In genomic region chr9:51032291-51032690, GRCm38 (mm10) we compare ENCODE assay signal across 24 mouse cellular contexts. TPM values are rescaled to one million over a fixed set of nuclear protein-coding genes. Genes with fewer than 3 reads are reported as not detected.
"Had no signal": no experiment of that assay in that cellular context is flagged by ENCODE, and none has a peak within 500 bp of the region (broad histone marks: within the 10 kb centered on the region; RNA-seq: fewer than 3 reads in every experiment).

No protein-coding gene starts in this region.

- H3K4me2 ChIP-seq: liver, embryonic 12.5 days; lung, embryonic 14.5 days; midbrain, embryonic 12.5 days; neural tube, embryonic 12.5 days had no signal

- H3K36me3 ChIP-seq: liver, embryonic 12.5 days; midbrain, embryonic 10.5 days; midbrain, embryonic 12.5 days; neural tube, embryonic 12.5 days had no signal

- DNase-seq: lung, adult 18-20 months; lung, embryonic 14.5 days; lung, postnatal 10 days; lung, postnatal 4 days; midbrain, embryonic 14.5 days; right cerebral cortex, postnatal 25 days; right cerebral cortex, postnatal 4 days; thymus, adult 2 months; thymus, postnatal 25 days; thymus, postnatal 4 days had no signal

- H3K9me3 ChIP-seq: liver, embryonic 12.5 days; midbrain, embryonic 10.5 days; midbrain, embryonic 12.5 days; neural tube, embryonic 12.5 days had no signal

- H3K27ac ChIP-seq: liver, embryonic 12.5 days; liver, embryonic 14.5 days; midbrain, embryonic 10.5 days; midbrain, embryonic 12.5 days; neural tube, embryonic 12.5 days had no signal

- H3K4me1 ChIP-seq: liver, embryonic 12.5 days; midbrain, embryonic 10.5 days; midbrain, embryonic 12.5 days; neural tube, embryonic 12.5 days had no signal

- ATAC-seq: liver, embryonic 12.5 days; midbrain, embryonic 16.5 days had no signal

- H3K9ac ChIP-seq: liver, embryonic 12.5 days; liver, embryonic 14.5 days; lung, embryonic 14.5 days; midbrain, embryonic 12.5 days; neural tube, embryonic 12.5 days had no signal

- H3K4me3 ChIP-seq: liver, embryonic 12.5 days; midbrain, embryonic 10.5 days; midbrain, embryonic 12.5 days; neural tube, embryonic 12.5 days had no signal

- H3K27me3 ChIP-seq: liver, embryonic 12.5 days; midbrain, embryonic 12.5 days; neural tube, embryonic 12.5 days had no signal

RNA-seq across cellular contexts. Expression of gene Btg4, which starts 28.4 kb away (rescaled TPM):
- total RNA-seq: megakaryocyte-erythroid progenitor cell, adult 5-6 weeks; neutrophil, adult 5-6 weeks had no signal
- polyA plus RNA-seq: liver, embryonic 12.5 days; liver, embryonic 14.5 days; liver, embryonic 16.5 days; lung, embryonic 14.5 days; midbrain, embryonic 10.5 days; midbrain, embryonic 12.5 days; midbrain, embryonic 14.5 days; midbrain, embryonic 16.5 days; neural tube, embryonic 12.5 days; neural tube, embryonic 14.5 days; spleen, adult 2 months; stomach, embryonic 14.5 days; stomach, embryonic 16.5 days; thymus, adult 2 months; urinary bladder, adult 2 months had no signal

RNA-seq across cellular contexts. Expression of gene Layn, which starts 44.6 kb away (rescaled TPM):
- total RNA-seq: megakaryocyte-erythroid progenitor cell, adult 5-6 weeks had no signal
